In genomic region chr17:87282007-87282705, GRCm38 (mm10) we compare ENCODE assay signal across 8 mouse cellular contexts. TPM values are rescaled to one million over a fixed set of nuclear protein-coding genes. Genes with fewer than 3 reads are reported as not detected.
A peak's percentile ranks its signal among the peaks of the same experiment; 100 is the strongest.
DNase-seq lines count a peak whose midpoint lies in the region; ATAC-seq and TF ChIP-seq lines count a peak whose summit lies in the region.

No protein-coding gene starts in this region.

- H3K4me2 ChIP-seq in forebrain, embryonic 13.5 days: peak overlapping the region; percentile 88
- peak overlapping the region; percentile 100 for H3K4me2 ChIP-seq in liver, embryonic 16.5 days (ENCODE audit: low read depth, low read length)
- peak overlapping the region; percentile 97 for H3K4me2 ChIP-seq in neural tube, embryonic 12.5 days (replicated peaks)
- peak overlapping the region; percentile 97 for H3K4me2 ChIP-seq in stomach, postnatal 0 days (replicated peaks; ENCODE audit: low read depth)

- peak overlapping the region; percentile 95 for H3K9ac ChIP-seq in ES-Bruce4 (ENCODE audit: low read depth, poor library complexity, severe bottlenecking)
- peak overlapping the region; percentile 78 for H3K9ac ChIP-seq in forebrain, embryonic 13.5 days
- peak overlapping the region; percentile 94 for H3K9ac ChIP-seq in liver, embryonic 16.5 days (ENCODE audit: low read depth, low read length)
- H3K9ac ChIP-seq in neural tube, embryonic 12.5 days: peak overlapping the region; percentile 82
- peak overlapping the region; percentile 96 for H3K9ac ChIP-seq in stomach, postnatal 0 days (ENCODE audit: low read length)

- WGBS in forebrain, embryonic 13.5 days: under 1% methylated on average over 44 of the region's 44 CpGs
- under 1% methylated on average over 44 of the region's 44 CpGs for WGBS in large intestine, adult 2 months
- WGBS in liver, embryonic 16.5 days (ENCODE audit: insufficient replicate concordance): under 1% methylated on average over 44 of the region's 44 CpGs
- under 1% methylated on average over 44 of the region's 44 CpGs for WGBS in neural tube, embryonic 12.5 days
- WGBS in stomach, postnatal 0 days: under 1% methylated on average over 44 of the region's 44 CpGs

- peak overlapping the region; percentile 73 for H3K4me3 ChIP-seq in ES-Bruce4 (ENCODE audit: low read depth, low read length)
- H3K4me3 ChIP-seq in forebrain, embryonic 13.5 days: peak overlapping the region; percentile 61
- H3K4me3 ChIP-seq in liver, embryonic 16.5 days (ENCODE audit: low read depth, low read length): peak overlapping the region; percentile 87
- H3K4me3 ChIP-seq in neural tube, embryonic 12.5 days: peak overlapping the region; percentile 56
- peak overlapping the region; percentile 81 for H3K4me3 ChIP-seq in stomach, postnatal 0 days (ENCODE audit: low read depth, low read length)

- H3K4me1 ChIP-seq in ES-Bruce4 (ENCODE audit: control insufficient read depth, insufficient read depth, low read length): no peaks in the 10 kb centered on the region
- H3K4me1 ChIP-seq in forebrain, embryonic 13.5 days: peaks cover 26% of the 10 kb centered on the region
- H3K4me1 ChIP-seq in liver, embryonic 16.5 days (ENCODE audit: control insufficient read depth, low read depth, low read length): peaks cover 40% of the 10 kb centered on the region
- peaks cover 24% of the 10 kb centered on the region for H3K4me1 ChIP-seq in neural tube, embryonic 12.5 days
- H3K4me1 ChIP-seq in stomach, postnatal 0 days (replicated peaks; ENCODE audit: control insufficient read depth, insufficient read depth): peaks cover 6% of the 10 kb centered on the region; the same call in 1 of the 2 replicates

- H3K36me3 ChIP-seq in ES-Bruce4 (ENCODE audit: control insufficient read depth, insufficient read depth, low read length, poor library complexity, severe bottlenecking): no peaks in the 10 kb centered on the region
- H3K36me3 ChIP-seq in forebrain, embryonic 13.5 days (ENCODE audit: poor library complexity, severe bottlenecking): no peaks in the 10 kb centered on the region
- no peaks in the 10 kb centered on the region for H3K36me3 ChIP-seq in liver, embryonic 16.5 days (ENCODE audit: control insufficient read depth, insufficient read depth)
- no peaks in the 10 kb centered on the region for H3K36me3 ChIP-seq in neural tube, embryonic 12.5 days
- no peaks in the 10 kb centered on the region for H3K36me3 ChIP-seq in stomach, postnatal 0 days (ENCODE audit: control insufficient read depth, insufficient read depth, low read length)

- no peaks in the 10 kb centered on the region for H3K27me3 ChIP-seq in ES-Bruce4 (ENCODE audit: control insufficient read depth, insufficient read depth, low read length, poor library complexity, severe bottlenecking)
- peaks cover 43% of the 10 kb centered on the region for H3K27me3 ChIP-seq in forebrain, embryonic 13.5 days
- H3K27me3 ChIP-seq in liver, embryonic 16.5 days (ENCODE audit: control insufficient read depth, insufficient read depth, low read depth, low read length): no peaks in the 10 kb centered on the region
- H3K27me3 ChIP-seq in neural tube, embryonic 12.5 days (replicated peaks): peaks cover 31% of the 10 kb centered on the region
- no peaks in the 10 kb centered on the region for H3K27me3 ChIP-seq in stomach, postnatal 0 days (ENCODE audit: control insufficient read depth, insufficient read depth, low read length)

- 0 out of 2 replicates have a peak, but pooled peaks have one; percentile 10 for TF ChIP-seq EP300 in ES-Bruce4 (IDR thresholded peaks at IDR 0.05; ENCODE audit: insufficient read depth, low read depth, low read length)
- TF ChIP-seq EP300 in stomach, postnatal 0 days (optimal IDR thresholded peaks at IDR 0.05): no peak

- DNase-seq in c-Kit-positive CD71-positive TER-119-positive erythroid progenitor cells, embryonic 14.5 days (ENCODE audit: low spot score): peak; percentile 92
- peak; percentile 95 to 96 for DNase-seq in heart, postnatal 10 days
- DNase-seq in large intestine, adult 2 months (ENCODE audit: low read depth, low spot score): peak; percentile 97
- DNase-seq in stomach, postnatal 0 days (ENCODE audit: low spot score): peak; percentile 94

- TF ChIP-seq POLR2A in ES-Bruce4 (IDR thresholded peaks at IDR 0.05; ENCODE audit: insufficient read depth, low read length): peak; percentile 39

- H3K9me3 ChIP-seq in ES-Bruce4 (replicated peaks; ENCODE audit: control insufficient read depth, insufficient read depth, low read length, poor library complexity, severe bottlenecking): peaks cover 8% of the 10 kb centered on the region; the same call in 1 of the 2 replicates
- no peaks in the 10 kb centered on the region for H3K9me3 ChIP-seq in forebrain, embryonic 13.5 days (replicated peaks)
- no peaks in the 10 kb centered on the region for H3K9me3 ChIP-seq in liver, embryonic 16.5 days (replicated peaks; ENCODE audit: control insufficient read depth, low read length)
- H3K9me3 ChIP-seq in neural tube, embryonic 12.5 days: no peaks in the 10 kb centered on the region
- H3K9me3 ChIP-seq in stomach, postnatal 0 days (ENCODE audit: control insufficient read depth, low read length): no peaks in the 10 kb centered on the region

- TF ChIP-seq CTCF in ES-Bruce4 (IDR thresholded peaks at IDR 0.05; ENCODE audit: low read depth, low read length): no peak
- TF ChIP-seq CTCF in stomach, postnatal 0 days (IDR thresholded peaks at IDR 0.05; ENCODE audit: low read depth): peak; percentile 39

- ATAC-seq in forebrain, embryonic 13.5 days: peak; percentile 76
- ATAC-seq in liver, embryonic 16.5 days (ENCODE audit: low read depth): peak; percentile 85
- peak; percentile 85 for ATAC-seq in neural tube, embryonic 12.5 days (ENCODE audit: low FRiP score, low read depth)
- ATAC-seq in stomach, postnatal 0 days (ENCODE audit: low FRiP score, low TSS enrichment): peak; percentile 90

- intact Hi-C loops in heart, postnatal 10 days (cut with DNase I): loop anchor here (1.0 kb wide), 1 partner anchor 17 kb away; the partner anchor contains the start of gene Mcfd2

- H3K27ac ChIP-seq in ES-Bruce4 (ENCODE audit: insufficient read depth, low read length): 0 out of 2 replicates have a peak overlapping the region, but pooled peaks have one; percentile 16
- H3K27ac ChIP-seq in forebrain, embryonic 13.5 days: peak overlapping the region; percentile 37; the same call in 1 of the 2 replicates
- peak overlapping the region; percentile 96 for H3K27ac ChIP-seq in liver, embryonic 16.5 days (ENCODE audit: low read length)
- H3K27ac ChIP-seq in neural tube, embryonic 12.5 days: peak overlapping the region; percentile 54
- H3K27ac ChIP-seq in stomach, postnatal 0 days (replicated peaks): peak overlapping the region; percentile 99

RNA-seq across cellular contexts. Expression of gene Ttc7, which starts 0.5 kb away (rescaled TPM):
- polyA plus RNA-seq in ES-Bruce4 (2011; ENCODE audit: insufficient read depth, insufficient read length, low read depth, missing spikeins): 9.7 and 10.7 TPM in 2 replicates
- 3.5 and 5.1 TPM in 2 replicates for polyA plus RNA-seq in forebrain, embryonic 13.5 days (2015; fragmentation: Nextera tagmentation; extraction: Ambion mirVana)
- 1 to 10 TPM; 4.9 to 5.4 TPM for total RNA-seq in heart, postnatal 10 days (2021)
- polyA plus RNA-seq in large intestine, adult 2 months (2012; rRNA removed): 61.2 and 65.5 TPM in 2 replicates
- polyA plus RNA-seq in liver, embryonic 16.5 days (2015; fragmentation: Nextera tagmentation; extraction: Ambion mirVana): 7.6 and 8.3 TPM in 2 replicates
- 5.1 and 5.9 TPM in 2 replicates for polyA plus RNA-seq in neural tube, embryonic 12.5 days (2016; fragmentation: Nextera tagmentation; extraction: Ambion mirVana)
- polyA plus RNA-seq in stomach, postnatal 0 days (2015; fragmentation: Nextera tagmentation; extraction: Ambion mirVana): 19.9 and 21.2 TPM in 2 replicates

RNA-seq across cellular contexts. Expression of gene Mcfd2, which starts 16.4 kb away (rescaled TPM):
- polyA plus RNA-seq in ES-Bruce4 (2011; ENCODE audit: insufficient read depth, insufficient read length, low read depth, missing spikeins): 34.1 and 35.2 TPM in 2 replicates
- polyA plus RNA-seq in forebrain, embryonic 13.5 days (2015; fragmentation: Nextera tagmentation; extraction: Ambion mirVana): 53.1 and 53.5 TPM in 2 replicates
- 10 to 100 TPM; 41.4 to 43.2 TPM for total RNA-seq in heart, postnatal 10 days (2021)
- polyA plus RNA-seq in large intestine, adult 2 months (2012; rRNA removed): 153 and 176 TPM in 2 replicates
- polyA plus RNA-seq in liver, embryonic 16.5 days (2015; fragmentation: Nextera tagmentation; extraction: Ambion mirVana): 93.6 and 103 TPM in 2 replicates
- 53.0 and 55.7 TPM in 2 replicates for polyA plus RNA-seq in neural tube, embryonic 12.5 days (2016; fragmentation: Nextera tagmentation; extraction: Ambion mirVana)
- polyA plus RNA-seq in stomach, postnatal 0 days (2015; fragmentation: Nextera tagmentation; extraction: Ambion mirVana): 80.4 and 84.4 TPM in 2 replicates

Comparison
In these comparisons a context has a peak if more than half of its experiments do, and no peak if none do; other contexts are left out.
1. Peak in every context shown above with its lines: DNase-seq, ATAC-seq, H3K4me3 ChIP-seq and H3K27ac ChIP-seq.
2. H3K27ac ChIP-seq: peak in every context shown above with its lines; median percentile 99 in stomach, postnatal 0 days; 96 in liver, embryonic 16.5 days; 54 in neural tube, embryonic 12.5 days; 37 in forebrain, embryonic 13.5 days; 16 in ES-Bruce4.